Mouse (Mus musculus): Measurements from ENCODE around the gene Col6a2. TPM values are rescaled to one million over a fixed set of nuclear protein-coding genes. Genes with fewer than 3 reads are reported as not detected.

Col6a2 gene
- polyA plus RNA-seq, 2 experiments: 2.6 to 5.7 TPM

- Histone ChIP-seq H3K36me3 (replicated peaks; ENCODE audit: control insufficient read depth, insufficient read depth, low read depth) (no peaks in the 10 kb centered on the region), H3K27me3 (ENCODE audit: control insufficient read depth, insufficient read depth, low read length) (no peaks in the 10 kb centered on the region), H3K9me3 (ENCODE audit: control insufficient read depth, low read length) (no peaks in the 10 kb centered on the region), H3K4me3 (ENCODE audit: insufficient read depth in 1 of 2, low read depth in 2 of 2, low read length in 2 of 2) (no peak overlapping the region), H3K4me1 (replicated peaks; ENCODE audit: control insufficient read depth in 2 of 2, insufficient read depth in 2 of 2, low read length in 1 of 2) (no peaks in the 10 kb centered on the region), H3K9ac (replicated peaks) (no peak overlapping the region), H3K4me2 (ENCODE audit: low read depth) (no peak overlapping the region), H3K27ac (no peak overlapping the region)
- DNase-seq (ENCODE audit: low read depth in 3 of 3, low spot score in 3 of 3) (no peak), ATAC-seq (ENCODE audit: insufficient read depth) (no peak)
- TF ChIP-seq CTCF (IDR thresholded peaks at IDR 0.05; ENCODE audit: low read depth) (no peak), EP300 (IDR thresholded peaks at IDR 0.05; ENCODE audit: low read depth) (no peak)
- 77% methylated on average over 11 of the region's 11 CpGs for WGBS (ENCODE audit: insufficient replicate concordance)
These were observed 42.1 kb upstream of the Col6a2 start for GRCm38 (mm10) chr10:76665551-76665950.

DNA sequence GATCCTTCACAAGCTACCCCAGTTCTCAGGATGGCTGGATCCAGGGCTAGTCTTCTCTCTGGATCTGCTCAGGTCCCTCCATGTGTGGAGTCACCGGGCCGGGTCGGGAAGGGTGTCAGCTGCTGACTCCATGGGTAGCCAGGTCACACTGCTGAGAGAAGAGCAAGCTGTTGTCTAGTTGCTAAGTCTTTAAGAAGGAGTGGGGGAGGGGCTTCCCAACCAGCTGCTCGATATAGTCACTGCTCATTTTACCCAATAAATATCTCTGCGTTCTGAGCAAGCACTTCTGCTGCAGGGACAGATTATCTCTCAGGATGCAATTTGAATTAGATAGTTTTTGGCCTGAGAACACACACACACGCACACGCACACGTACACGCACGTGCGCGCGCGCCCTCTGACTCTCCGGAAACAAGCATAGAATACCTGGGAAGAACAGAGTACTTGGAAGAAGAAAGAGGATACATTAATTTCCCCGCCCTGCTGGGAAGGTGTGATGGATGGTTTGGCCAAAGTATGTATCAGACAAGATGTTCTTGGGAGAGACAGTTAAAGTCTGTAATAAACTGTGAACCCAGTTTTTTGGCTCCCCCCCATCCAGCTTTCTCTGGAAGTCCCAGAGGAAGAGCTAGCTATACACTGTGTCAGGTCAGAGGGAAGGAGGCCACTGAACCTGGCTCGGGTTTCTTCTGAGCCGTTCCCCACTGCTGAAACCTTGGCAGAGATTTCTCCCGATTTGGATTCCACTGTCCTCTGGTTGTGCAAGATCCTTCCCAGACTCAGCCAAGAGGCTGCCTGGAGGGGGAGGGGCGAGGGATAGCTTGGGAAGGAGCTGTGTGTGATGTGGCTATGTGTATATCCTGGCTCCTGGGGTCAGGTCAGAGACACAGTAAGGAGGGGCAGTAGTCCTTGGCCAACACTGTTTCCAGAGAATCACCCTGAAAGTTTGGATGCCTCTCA, 41.0 kb upstream of the Col6a2 start:
- Histone ChIP-seq H3K4me1 (replicated peaks; ENCODE audit: control insufficient read depth in 2 of 2, insufficient read depth in 2 of 2, low read length in 1 of 2) (no peaks in the 10 kb centered on the region), H3K27me3 (ENCODE audit: control insufficient read depth, insufficient read depth, low read length) (no peaks in the 10 kb centered on the region), H3K4me3 (ENCODE audit: insufficient read depth in 1 of 2, low read depth in 2 of 2, low read length in 2 of 2) (no peak overlapping the region), H3K9me3 (ENCODE audit: control insufficient read depth, low read length) (no peaks in the 10 kb centered on the region), H3K36me3 (replicated peaks; ENCODE audit: control insufficient read depth, insufficient read depth, low read depth) (no peaks in the 10 kb centered on the region), H3K27ac (no peak overlapping the region), H3K9ac (replicated peaks) (no peak overlapping the region), H3K4me2 (ENCODE audit: low read depth) (no peak overlapping the region)
- TF ChIP-seq EP300 (IDR thresholded peaks at IDR 0.05; ENCODE audit: low read depth): no peak
- no peak for TF ChIP-seq CTCF (IDR thresholded peaks at IDR 0.05; ENCODE audit: low read depth)
- ATAC-seq (ENCODE audit: insufficient read depth) (no peak), DNase-seq (ENCODE audit: low read depth in 3 of 3, low spot score in 3 of 3) (no peak)
- WGBS (ENCODE audit: insufficient replicate concordance): 65% methylated on average over 20 of the region's 20 CpGs

- Histone ChIP-seq H3K36me3 (replicated peaks; ENCODE audit: control insufficient read depth, insufficient read depth, low read depth) (no peaks in the 10 kb centered on the region), H3K27ac (no peak overlapping the region), H3K4me2 (ENCODE audit: low read depth) (no peak overlapping the region), H3K4me3 (ENCODE audit: insufficient read depth in 1 of 2, low read depth in 2 of 2, low read length in 2 of 2) (no peak overlapping the region), H3K4me1 (replicated peaks; ENCODE audit: control insufficient read depth in 2 of 2, insufficient read depth in 2 of 2, low read length in 1 of 2) (no peaks in the 10 kb centered on the region), H3K9me3 (ENCODE audit: control insufficient read depth, low read length) (no peaks in the 10 kb centered on the region), H3K9ac (replicated peaks) (no peak overlapping the region), H3K27me3 (ENCODE audit: control insufficient read depth, insufficient read depth, low read length) (no peaks in the 10 kb centered on the region)
- DNase-seq (ENCODE audit: low read depth in 3 of 3, low spot score in 3 of 3): no peak
- 59% methylated on average over 11 of the region's 11 CpGs for WGBS (ENCODE audit: insufficient replicate concordance)
- no peak for ATAC-seq (ENCODE audit: insufficient read depth)
- TF ChIP-seq EP300 (IDR thresholded peaks at IDR 0.05; ENCODE audit: low read depth) (no peak), CTCF (IDR thresholded peaks at IDR 0.05; ENCODE audit: low read depth) (no peak)
These were observed 30.2 kb upstream of the Col6a2 start for GRCm38 (mm10) chr10:76653345-76654336.

GRCm38 (mm10) chr10:76650662-76651342, 27.4 kb upstream of the Col6a2 start:
- H3K4me1 ChIP-seq (replicated peaks; ENCODE audit: control insufficient read depth in 2 of 2, insufficient read depth in 2 of 2, low read length in 1 of 2): no peaks in the 10 kb centered on the region
- no peak for TF ChIP-seq EP300 (IDR thresholded peaks at IDR 0.05; ENCODE audit: low read depth)
- no peak for TF ChIP-seq CTCF (IDR thresholded peaks at IDR 0.05; ENCODE audit: low read depth)
- no peak overlapping the region for H3K27ac ChIP-seq
- H3K4me2 ChIP-seq (ENCODE audit: low read depth): no peak overlapping the region
- no peak overlapping the region for H3K4me3 ChIP-seq (ENCODE audit: insufficient read depth in 1 of 2, low read depth in 2 of 2, low read length in 2 of 2)
- no peaks in the 10 kb centered on the region for H3K36me3 ChIP-seq (replicated peaks; ENCODE audit: control insufficient read depth, insufficient read depth, low read depth)
- no peaks in the 10 kb centered on the region for H3K9me3 ChIP-seq (ENCODE audit: control insufficient read depth, low read length)
- no peak overlapping the region for H3K9ac ChIP-seq (replicated peaks)
- DNase-seq (ENCODE audit: low read depth in 3 of 3, low spot score in 3 of 3) (no peak), ATAC-seq (ENCODE audit: insufficient read depth) (no peak)
- WGBS (ENCODE audit: insufficient replicate concordance): 49% methylated on average over 12 of the region's 12 CpGs
- no peaks in the 10 kb centered on the region for H3K27me3 ChIP-seq (ENCODE audit: control insufficient read depth, insufficient read depth, low read length)

Measured in liver, embryonic 14.5 days (tissue).